Mouse (Mus musculus) ES-CJ7 (cell line): ENCODE measurements around the gene Zfp709.
"Not testable (repeated sequence)": the region's sequence is repeated elsewhere in the genome, so short reads cannot be mapped to it uniquely, and the experiment has no call there.

Experiments used
- DNase-seq: peaks from one replicate; pipeline ENCODE4 v3.0.0; 2011; ENCODE audit warnings: low read depth, low spot score

Gene Zfp709

DNA sequence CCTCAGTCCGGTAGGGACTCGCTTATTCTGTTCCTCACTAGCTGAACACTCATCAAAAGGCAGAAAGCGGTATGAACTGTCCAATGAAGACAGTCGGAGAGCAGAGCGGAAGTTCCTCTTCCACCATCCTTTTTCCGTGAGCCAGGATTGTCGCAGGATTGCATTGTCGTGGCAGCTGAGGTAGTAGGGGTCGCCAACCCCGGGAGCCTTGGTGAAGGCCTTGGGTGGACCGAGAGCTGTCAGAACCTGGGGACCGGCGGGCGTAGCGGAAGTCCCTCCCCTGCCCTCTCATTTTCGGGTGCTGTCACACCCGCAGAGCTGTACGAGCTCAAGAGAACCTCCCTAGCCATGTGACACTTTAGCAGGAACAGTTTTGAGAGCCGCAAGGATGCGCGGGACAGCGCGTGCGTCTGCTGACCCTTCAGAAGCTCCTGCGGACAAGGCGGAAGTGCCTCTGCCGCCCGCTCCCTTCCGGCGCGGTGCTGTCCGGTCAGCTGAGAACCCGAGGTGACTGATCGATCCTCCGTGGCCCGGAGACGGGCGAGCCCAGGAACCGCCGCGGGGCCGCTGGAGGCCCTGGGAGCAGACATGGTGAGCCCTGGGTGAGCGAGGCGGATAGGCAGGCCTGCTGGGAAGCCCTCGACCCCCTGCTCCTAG lies at the start of gene Zfp709:
Gene Zfp709 (plus strand): TSS at position 402 of the 657 bp plus-strand sequence.
- peak; percentile 42 for DNase-seq

DNA sequence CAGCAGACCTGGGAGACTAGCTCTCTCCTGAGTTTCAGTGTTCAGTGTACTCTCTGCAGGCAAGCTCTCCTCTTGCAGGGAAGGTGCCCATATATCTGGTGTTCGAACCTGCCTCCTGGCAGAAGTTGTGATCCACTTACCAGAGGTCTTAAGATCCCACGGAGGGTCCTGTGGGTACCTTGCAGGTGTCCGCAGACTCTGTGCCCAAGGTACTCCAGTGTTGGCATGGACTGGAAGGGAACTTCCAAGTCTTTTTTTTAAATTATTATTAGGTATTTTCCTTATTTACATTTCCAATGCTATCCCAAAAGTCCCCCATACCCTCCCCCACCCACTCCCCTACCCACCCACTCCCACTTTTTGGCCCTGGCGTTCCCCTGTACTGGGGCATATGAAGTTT lies 43.6 kb upstream of the Zfp709 start:
- DNase-seq = not testable (repeated sequence)

DNA sequence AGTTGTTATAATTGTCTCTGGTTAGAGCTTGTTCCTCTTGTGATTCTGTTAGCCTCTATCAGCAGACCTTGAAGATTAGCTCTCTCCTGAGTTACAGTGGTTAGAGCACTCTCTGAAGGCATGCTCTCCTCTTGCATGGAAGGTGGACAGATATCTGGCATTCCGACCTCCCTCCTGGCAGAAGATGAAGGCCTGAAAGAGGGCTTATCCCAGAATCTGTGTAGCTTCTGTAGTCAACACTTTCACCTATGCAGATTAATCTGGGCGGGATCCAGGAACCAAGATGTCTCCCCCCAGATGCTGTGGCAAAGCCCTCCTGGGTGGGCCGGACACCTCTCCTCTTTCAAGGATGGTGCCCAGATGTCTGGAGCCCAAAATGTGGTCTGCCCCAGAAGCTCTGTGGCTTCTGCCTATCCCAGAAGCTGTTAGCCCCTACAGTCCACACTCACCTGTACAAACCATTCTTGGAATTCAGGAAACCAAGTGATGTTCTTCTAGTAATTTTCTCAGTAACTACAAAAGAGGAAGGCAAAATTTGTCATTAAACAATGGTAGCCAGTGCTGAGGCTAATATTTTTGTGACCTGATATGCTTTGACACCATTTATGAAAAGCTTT lies 40.5 kb upstream of the Zfp709 start:
- not testable (repeated sequence) for DNase-seq

DNA sequence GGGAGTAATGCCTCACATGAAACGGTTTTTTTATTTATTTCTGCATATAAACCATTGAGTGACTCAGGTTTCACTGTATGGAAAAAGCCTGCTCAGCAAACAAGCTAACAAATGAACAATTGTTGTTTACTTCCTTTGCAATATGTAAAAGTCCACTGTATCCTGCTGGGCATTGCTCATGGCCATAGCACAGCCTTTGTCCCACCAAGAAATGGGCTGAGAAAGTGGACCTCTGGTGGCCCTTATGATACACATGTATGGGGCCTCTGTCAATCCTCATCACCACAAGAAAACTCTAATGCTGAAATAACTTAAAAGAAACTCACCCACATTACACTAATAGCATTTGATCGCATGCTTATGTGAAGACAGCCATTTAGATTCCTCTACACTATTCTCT lies 39.3 kb upstream of the Zfp709 start:
- not testable (repeated sequence) for DNase-seq

DNA sequence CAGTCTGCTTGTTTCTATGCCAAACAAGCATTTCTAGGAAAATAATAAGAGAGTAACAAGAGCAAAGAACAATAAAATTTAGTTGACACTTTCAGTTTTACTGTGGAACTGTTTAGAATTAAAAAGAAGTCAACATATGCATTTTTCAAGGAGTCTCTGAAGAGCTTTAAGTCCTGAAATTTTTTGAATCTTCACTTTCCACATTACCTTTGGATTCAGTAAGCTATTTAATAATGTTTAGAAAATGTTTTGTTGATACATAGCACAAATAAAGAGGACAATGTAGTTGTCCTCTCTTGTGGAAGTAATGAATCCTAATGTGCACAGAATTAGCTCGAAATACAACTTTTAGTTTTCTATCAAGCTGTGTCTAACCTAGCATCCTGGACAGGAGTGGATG lies 37.4 kb upstream of the Zfp709 start:
- not testable (repeated sequence) for DNase-seq

DNA sequence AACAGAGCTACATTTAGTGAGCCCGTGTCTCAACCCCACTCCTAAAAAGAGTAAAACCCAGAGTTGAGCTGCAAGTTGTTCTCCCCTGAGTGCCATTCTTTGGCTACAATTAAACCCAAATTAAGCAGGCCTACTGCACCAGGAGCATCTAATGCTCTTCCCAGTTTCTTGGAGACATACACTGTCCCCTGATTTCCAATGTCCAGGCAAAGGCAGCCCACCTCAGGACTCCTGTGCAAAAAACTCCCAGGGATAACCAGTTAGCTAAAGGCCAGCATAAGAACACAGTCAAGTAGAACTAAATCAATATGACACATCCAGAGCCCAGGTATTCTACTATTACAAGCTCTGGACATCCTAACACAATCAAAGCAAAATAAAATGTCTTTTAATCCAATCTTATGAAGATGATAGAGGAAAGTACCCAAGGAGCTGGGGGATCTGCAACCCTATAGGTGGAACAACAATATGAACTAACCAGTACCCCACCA lies 35.8 kb upstream of the Zfp709 start:
- not testable (repeated sequence) for DNase-seq

DNA sequence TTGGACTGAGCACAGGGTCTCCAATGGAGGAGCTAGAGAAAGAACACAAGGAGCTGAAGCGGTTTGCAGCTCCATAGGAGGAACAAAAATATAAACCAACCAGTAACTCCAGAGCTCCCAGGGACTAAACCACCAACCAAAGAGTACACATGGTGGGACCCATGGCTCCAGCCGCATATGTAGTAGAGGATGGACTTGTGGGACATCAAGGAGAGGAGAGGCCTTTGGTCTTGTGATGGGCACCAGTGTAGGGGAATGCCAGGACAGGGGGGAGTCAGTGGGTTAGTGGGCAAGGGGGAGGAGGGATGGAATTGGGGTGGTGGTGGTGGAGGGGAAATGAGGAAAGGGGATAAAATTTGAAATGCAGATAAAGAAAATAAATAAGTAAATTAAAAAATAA lies 35.1 kb upstream of the Zfp709 start:
- DNase-seq = not testable (repeated sequence)

DNA sequence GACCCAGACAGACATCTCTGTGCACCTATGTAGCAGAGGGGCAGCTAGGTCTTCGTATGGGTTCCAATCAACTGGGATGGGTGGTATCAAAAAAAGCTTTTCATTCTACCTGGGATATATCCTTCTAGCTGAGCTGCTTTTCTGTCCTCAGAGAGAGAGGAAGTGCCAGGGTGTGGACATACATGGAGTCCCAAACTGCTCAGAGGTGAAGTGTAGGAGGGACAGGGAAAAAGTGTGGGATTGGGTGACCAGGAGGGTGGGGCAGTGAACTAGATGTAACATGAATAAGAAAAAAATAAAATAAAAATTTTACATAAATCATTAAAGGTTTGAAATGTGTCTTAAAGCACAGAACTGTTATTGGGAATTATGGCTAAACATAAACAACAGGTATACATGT lies 30.8 kb upstream of the Zfp709 start:
- not testable (repeated sequence) for DNase-seq

DNA sequence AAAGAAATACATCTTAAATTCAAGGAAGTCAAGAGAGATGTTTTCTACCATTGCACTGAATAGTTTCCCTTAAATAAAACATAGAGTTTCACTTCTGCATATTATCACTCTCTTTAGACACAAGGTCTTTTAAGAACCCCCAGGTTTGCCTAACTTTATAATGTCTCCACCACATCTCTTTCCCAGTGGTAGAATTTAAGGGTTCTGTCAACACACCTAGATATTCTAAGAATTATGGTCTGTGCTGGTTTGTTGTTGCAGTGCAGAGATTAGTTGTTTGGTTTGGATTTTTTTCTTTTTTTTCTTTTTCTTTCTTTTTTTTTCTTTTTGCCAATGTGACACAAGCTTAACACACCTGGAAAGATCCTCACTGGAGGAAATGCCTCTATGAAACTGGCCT lies 28.5 kb upstream of the Zfp709 start:
- not testable (repeated sequence) for DNase-seq

DNA sequence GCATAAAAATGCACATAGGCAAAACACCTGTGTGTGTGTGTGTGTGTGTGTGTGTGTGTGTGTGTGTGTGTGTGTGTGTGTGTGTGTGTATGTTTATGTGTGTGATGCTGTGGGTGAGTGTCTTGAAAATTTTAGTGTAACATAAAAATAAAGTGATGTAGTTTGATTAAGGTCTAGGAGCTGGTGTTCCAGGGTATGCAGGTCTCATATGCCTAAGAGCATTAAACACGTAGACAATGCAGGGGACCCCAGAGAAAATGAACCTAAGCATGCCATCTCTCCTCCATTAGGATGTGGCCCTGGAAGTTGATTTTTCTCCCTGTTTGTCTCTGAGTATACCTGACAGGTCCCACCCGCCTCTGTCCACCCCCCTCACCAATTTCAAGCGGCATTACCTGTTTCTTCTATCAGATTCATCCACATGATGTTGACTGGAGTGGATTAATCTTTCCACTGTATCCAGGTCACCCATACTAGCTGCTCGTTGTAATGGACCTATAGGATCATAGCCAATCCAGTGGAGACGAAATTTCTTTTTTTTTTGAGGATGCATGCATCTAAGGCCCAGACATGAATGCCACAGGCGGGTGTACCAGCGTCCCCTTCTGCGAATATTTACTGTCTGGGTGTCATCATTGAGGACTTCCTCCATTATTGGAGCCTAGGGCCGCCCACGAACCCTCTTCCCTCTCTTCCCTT lies 25.0 kb upstream of the Zfp709 start:
- not testable (repeated sequence) for DNase-seq

DNA sequence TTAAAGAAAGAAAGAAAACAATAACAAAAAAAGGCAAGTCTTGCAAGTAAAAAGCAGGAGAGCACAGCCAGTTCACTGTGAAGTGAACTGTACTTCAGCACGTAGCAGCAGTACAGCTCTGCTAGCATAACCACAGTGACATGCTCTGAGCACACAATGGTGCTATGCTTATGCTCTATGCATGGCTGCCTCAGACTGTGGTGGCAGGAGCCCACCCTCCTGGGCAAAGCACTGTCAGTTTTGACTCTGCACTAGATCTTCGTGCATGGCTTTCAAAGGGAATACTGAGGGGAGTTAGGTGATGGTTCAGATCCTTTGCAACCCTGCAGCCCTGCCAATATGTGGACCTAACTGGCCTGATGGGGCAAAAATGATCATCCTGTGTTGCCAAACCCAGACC lies 24.5 kb upstream of the Zfp709 start:
- not testable (repeated sequence) for DNase-seq

DNA sequence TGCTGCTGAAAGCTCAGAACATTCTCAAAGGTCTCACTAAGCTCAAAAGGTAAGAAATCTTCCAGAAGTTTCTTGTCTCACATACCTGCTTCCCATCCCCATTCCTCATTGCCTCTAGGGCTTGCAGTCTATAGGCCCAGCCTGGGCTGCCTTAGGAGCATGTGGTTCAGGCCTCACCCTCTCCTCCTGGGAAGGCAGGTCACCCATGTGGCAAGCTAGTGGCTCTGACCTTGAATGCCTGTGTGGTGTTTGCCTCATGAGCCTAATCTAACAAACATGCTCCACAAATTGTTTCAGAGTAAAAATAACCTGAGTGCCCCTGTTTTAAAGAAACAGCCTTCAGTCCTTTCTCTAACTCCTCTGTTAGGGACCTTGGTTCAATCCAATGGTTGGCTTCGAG lies 20.3 kb upstream of the Zfp709 start:
- not testable (repeated sequence) for DNase-seq

DNA sequence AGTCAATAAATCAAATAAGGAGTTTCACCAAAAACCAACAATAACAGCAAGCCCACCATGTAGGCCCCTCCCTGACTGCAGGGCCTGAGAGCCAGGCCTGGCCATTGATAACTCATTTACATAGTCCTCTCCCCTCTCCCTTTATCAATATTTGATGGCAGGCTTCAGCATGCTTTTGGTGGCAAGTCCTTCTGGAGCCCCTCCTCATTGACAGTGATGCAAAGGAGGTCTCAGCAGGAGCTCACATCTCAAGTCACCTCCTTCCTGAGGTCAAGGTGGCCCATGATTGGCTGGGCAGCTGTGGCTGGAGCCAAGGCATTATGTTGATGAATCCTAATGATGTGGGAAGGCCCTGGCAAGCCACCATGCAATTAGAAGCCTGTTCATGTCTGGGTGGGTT lies 19.8 kb upstream of the Zfp709 start:
- not testable (repeated sequence) for DNase-seq

DNA sequence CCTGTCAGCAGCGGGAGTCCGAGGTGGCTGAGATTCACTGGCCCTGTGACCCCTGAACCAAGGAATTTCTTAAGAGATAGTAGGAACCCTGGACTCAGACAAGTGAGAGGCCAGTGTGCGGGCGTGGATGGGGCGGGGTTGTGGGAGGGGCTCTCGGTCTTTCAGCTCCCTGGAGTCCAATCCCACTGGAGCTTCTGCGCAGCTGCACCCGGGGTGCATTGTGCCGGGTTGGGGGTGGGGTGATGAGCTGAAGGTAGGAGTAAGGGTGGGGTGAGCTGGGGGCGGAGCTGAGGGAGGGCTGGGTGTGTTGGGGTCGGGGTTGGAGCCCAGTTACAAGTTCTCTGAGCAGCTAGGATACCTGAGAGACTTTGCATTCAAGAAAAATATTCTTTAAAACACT lies 18.8 kb downstream of the Zfp709 start:
- DNase-seq = peak; percentile 68

DNA sequence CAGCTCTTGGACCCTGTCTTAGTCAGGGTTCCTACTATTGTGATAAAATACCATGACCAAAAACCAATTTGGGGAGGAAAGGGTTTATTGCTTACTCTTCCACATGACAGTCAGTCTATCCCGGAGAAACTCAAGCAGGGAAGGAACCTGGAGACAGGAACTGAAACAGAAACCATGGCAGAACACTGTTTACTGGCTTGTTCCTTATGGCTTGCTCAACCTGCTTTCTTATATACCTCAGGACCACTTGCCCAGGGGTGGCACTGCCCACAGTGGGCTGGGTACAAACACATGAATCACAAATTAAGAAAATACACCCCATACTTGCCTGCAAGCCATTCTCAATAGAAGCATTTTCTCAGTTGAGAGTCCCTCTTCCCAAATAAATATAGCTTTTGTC lies 21.3 kb downstream of the Zfp709 start:
- DNase-seq = not testable (repeated sequence)

DNA sequence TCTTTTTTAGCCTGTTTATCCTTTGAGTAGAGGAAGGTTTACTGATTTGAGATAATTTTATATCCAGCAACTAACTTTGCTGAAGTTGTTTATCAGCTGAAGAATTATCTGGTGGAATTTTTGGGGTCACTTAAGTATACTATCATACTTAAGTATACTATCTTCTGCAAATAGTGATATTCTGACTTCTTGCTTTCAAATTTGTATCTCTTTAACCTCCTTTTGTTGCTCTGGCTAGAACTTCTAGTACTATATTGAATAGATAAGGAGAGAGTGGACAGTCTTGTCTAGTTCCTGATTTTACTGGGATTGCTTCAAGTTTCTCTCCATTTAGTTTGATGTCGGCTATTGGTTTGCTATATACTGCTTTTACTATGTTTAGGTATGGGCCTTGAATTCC lies 25.0 kb downstream of the Zfp709 start:
- DNase-seq = no peak

DNA sequence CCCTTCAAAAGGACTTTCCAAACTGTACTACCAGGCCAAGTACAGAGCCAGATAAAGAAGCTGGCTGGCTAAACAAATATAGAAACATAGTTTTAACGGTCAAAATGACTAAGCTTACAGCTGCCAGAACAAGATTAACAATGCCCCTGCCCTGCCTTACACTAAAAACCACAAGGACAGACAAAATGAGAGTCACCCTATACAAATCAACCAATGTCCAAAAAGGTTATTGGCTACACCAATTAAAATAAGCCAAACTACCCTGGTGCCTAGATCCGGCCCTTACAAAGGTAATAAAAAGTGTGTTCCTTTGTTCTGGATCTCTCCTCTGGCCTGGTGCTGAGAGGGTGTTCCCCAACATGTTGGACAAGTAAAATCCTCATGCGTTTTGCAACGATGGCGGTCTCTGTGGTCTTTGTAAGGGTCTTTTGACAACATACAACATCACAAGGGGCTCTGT lies 26.0 kb downstream of the Zfp709 start:
- no peak for DNase-seq

DNA sequence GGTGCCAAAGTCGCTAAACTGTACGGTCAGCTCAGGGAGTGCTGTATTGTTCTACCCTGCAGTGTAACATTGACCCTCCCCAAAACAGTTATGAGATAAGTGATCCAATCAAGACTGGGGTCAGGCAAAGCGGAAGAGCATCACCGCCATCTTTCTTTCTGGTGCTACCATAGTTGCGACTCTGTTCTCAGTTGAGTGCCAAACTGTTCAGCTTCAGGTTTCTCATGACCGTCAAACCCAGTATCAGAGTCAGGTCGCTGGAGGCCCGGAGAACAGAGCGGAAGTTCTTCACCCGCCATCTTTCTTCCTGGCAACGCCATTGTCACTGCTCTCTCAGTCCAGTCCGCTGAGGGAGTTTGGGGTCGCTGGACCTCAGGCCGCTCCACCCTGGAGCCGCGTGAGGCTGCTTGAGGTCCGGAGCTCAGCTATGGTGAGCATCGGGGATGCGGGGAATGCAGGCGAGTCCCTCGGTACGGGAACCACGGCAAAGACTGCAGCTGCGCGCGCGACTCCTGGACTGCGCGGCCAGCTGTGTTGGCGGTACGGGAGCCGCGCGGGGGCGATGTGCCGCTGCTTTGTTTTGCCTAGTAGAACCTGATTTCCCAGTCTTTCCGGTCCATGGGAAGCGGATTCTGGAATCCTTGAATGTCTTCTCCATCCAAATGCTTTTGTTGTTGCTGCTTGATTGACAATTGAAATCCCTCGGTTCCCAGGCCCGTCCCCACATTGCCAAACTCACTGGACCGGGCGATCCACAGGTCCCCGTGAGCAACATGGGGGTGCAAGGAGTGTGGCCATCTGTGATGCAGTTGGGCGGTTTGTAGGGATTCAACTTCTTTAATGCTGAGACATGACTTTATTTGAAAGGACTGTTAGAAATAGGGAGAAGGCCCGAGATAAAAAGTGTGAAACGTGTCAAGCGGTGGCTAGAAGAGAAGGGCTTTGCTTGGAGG lies 26.8 kb downstream of the Zfp709 start, which contains the start of the genes Zfp882 and Zfp617:
Gene Zfp882 (plus strand): TSS at position 300 of the 953 bp plus-strand sequence.
Gene Zfp617 (plus strand): TSS at position 327 of the 953 bp plus-strand sequence.
- peak; percentile 95 for DNase-seq

DNA sequence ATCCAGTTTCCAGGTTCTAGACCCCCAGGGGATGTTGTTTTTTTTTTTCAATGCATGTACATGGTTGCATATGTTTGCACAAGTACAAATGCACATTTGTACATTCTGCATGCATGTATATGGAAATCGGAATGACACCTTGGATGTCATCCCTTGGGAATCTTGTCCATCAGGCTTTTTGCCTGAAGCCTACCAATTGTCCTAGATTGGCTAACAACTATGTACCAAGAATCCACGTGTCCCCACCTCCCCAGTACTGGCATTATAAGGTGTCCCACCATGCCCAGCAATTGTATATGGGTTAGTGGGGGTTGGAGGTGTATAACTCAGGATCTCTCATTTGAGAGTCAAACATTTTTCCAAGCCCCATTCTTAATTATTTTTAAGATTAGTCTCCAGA lies 30.5 kb downstream of the Zfp709 start:
- no peak for DNase-seq

DNA sequence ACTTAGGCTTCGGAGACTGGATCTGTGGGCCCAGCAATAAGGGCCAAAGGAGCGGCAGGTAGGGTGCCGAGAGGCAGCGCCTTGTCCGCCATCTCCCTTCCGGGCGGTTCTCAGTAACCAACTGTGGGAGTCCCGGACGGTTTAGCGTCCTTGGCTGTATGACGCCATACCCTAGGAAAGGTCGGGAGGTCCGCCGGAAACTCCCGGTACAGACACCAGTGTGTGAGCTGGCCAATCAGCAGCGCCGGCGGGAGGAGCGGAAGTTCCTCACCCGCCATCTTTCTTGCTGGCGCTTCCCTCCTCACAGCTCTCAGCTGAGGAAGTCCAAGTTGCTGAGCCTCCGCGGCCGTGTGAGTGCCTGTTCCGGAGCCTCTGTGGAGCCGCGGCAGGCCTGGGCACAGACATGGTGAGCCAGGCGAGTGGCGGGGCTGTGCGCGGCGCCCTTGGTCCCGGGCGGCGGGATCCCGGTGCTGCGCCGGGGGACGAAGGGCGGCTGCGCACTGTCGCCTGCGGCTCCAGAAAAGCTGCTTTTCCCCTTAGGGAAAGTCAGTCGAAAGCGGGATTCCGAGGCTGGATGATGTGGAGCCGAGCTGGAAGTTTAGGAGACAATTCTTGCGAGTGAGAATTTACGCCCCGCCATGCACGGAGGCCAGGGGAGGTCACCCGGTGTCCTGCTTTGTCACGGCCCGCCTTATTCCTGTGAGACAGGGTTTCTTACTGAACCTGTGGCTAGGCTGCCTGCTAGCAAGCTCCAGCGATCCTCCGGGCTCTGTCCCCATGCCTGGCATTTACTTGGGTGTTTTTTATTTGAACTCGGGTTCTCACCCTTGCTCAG lies 41.0 kb downstream of the Zfp709 start:
- DNase-seq = peak; percentile 98
